Mouse (Mus musculus) cortical plate, adult 2 months (tissue): ENCODE measurements around the gene Klc3. TPM values are rescaled to one million over a fixed set of nuclear protein-coding genes. Genes with fewer than 3 reads are reported as not detected.

Experiments used
- H3K27ac ChIP-seq: fragments of 200-500 bp; 2 replicates; pipeline ENCODE4 v1.5.1; 2012; ENCODE audit warnings: low read length, control low read depth, inconsistent platforms; ENCODE audit not compliant: insufficient read depth
- H3K4me1 ChIP-seq: fragments of 200-500 bp; 2 replicates; pipeline ENCODE4 v1.6.1; 2011; ENCODE audit warnings: low read length; ENCODE audit not compliant: control insufficient read depth, insufficient read depth
- H3K4me3 ChIP-seq: fragments of 200-500 bp; 2 replicates; pipeline ENCODE4 v1.5.1; 2011; ENCODE audit warnings: mild to moderate bottlenecking, low read length, control low read depth; ENCODE audit not compliant: insufficient read depth
- CTCF ChIP-seq: fragments of 200-500 bp; IDR thresholded peaks from 2 replicates; pipeline ENCODE4 v1.5.1; 2011; ENCODE audit warnings: mild to moderate bottlenecking, control low read depth, low read length; ENCODE audit not compliant: insufficient read depth; ENCODE audit errors: extremely low read depth
- POLR2A ChIP-seq: fragments of 200-500 bp; IDR thresholded peaks from 2 replicates; pipeline ENCODE4 v1.6.1; 2011; ENCODE audit warnings: mild to moderate bottlenecking, low read length, control low read depth; ENCODE audit not compliant: insufficient read depth; ENCODE audit errors: extremely low read depth
- polyA plus RNA-seq: library from polyadenylated mRNA; depleted of rRNA; stranded (reverse); fragments of >200 nt; gene quantifications from 2 replicates; pipeline ENCODE4 v1.2.3, GENCODE M21; 2012

Klc3 gene
- polyA plus RNA-seq, 1 experiment = 3.0 TPM

DNA sequence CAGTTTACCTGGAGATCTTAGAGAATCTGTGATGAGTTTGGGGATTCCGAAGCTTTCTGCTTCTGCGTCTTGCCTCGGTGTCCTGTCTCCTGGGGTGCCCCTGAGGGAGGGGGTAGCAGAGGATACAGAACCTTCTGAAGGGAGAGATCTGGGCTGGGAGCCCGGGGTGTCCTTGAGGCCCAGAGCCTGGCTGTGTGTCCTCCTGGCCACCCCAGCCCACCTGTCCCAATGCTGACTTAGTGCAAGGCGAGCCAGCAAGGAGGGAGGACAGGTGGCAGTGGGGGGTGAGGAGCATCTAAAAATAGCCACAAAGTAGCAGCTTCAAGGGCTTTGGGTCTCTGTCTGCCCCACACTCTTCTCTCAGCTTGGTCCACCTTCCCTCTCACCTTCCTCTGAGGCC, 7.9 kb upstream of the Klc3 start:
- H3K27ac ChIP-seq = no peak overlapping the region
- H3K4me1 ChIP-seq = no peaks in the 10 kb centered on the region
- H3K4me3 ChIP-seq = no peak overlapping the region
- TF ChIP-seq POLR2A = no peak
- TF ChIP-seq CTCF = no peak

DNA sequence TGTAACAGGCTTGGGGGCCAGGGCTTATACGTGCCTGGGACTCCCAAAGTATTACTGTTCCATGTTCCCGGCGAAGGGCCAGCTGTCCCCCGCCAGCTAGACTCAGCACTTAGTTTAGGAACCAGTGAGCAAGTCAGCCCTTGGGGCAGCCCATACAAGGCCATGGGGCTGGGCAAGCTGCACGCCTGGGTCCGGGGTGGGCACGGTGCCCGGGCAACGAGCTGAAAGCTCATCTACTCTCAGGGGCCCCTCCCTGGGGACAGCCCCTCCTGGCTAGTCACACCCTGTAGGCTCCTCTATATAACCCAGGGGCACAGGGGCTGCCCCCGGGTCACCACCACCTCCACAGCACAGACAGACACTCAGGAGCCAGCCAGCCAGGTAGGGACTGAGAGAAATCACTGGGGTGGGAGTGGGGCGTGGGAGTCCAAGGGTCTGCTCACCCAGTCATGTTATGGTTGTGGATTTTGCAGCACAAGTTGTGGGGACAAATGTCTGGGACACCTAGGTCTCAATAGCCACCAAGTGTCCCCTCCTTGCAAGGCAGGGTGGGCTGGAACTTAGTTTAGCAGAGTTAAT, 7.0 kb upstream of the Klc3 start:
- no peak overlapping the region for H3K4me3 ChIP-seq
- H3K27ac ChIP-seq = no peak overlapping the region
- no peak for TF ChIP-seq CTCF
- no peak for TF ChIP-seq POLR2A
- no peaks in the 10 kb centered on the region for H3K4me1 ChIP-seq

DNA sequence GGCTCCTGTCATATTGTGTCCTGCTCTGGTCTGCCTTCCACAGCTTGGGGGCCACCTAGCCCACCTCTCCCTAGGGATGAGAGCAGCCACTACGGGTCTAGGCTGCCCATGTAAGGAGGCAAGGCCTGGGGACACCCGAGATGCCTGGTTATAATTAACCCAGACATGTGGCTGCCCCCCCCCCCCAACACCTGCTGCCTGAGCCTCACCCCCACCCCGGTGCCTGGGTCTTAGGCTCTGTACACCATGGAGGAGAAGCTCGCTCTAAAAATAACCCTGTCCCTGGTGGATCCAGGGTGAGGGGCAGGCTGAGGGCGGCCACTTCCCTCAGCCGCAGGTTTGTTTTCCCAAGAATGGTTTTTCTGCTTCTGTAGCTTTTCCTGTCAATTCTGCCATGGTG, 5.8 kb upstream of the Klc3 start:
- TF ChIP-seq CTCF = no peak
- TF ChIP-seq POLR2A = no peak
- Histone ChIP-seq H3K4me3 (no peak overlapping the region), H3K4me1 (no peaks in the 10 kb centered on the region), H3K27ac (no peak overlapping the region)

DNA sequence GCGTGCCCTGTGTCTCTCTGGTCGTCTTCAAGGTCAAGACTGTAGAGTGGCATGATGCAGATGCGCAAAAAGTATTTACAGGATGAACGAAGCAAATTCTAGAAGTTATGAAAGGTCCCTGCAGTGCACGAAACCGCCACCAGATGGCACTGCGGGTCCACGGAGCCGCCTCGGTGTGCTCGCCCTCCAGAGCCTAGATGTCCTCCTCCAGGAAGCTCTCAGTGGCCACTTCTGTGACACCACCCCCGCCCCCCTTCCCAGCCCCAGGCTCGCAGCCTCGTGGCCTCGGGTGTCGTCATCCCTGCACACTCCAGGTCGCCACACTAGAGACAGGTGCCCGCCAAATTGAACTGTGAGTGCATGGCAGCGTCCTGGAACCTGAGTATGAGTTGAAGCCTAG, 1.5 kb upstream of the Klc3 start:
- TF ChIP-seq POLR2A (no peak), CTCF (peak; percentile 94)
- Histone ChIP-seq H3K27ac (no peak overlapping the region), H3K4me1 (no peaks in the 10 kb centered on the region), H3K4me3 (no peak overlapping the region)

DNA sequence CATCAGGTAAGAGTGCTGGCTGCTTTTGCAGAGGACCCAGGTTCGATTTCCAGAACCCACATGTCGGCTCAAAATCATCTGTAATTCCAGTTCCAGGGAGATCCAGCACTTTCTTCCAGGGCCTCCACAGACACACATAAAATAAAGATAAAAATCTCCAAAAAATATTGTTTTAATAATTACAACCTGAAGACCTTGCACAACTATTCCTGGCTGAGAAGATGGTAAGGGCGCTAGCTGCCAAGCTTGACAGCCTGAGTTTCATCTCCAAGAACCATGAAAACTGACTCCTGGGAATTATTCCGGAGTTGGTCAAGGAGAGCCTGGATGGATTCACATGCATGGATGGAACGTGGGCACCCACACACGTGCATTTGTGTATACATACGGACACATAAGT, 572 bp upstream of the Klc3 start, which contains the start of gene Ckm:
Gene Ckm, plus strand, starts transcription at position 301 of the 400 bp plus-strand sequence.
- no peaks in the 10 kb centered on the region for H3K4me1 ChIP-seq
- H3K27ac ChIP-seq = no peak within 1 kb of the TSS
- H3K4me3 ChIP-seq = peak within 1 kb of the TSS; percentile 15; the same call in 1 of the 2 replicates

DNA sequence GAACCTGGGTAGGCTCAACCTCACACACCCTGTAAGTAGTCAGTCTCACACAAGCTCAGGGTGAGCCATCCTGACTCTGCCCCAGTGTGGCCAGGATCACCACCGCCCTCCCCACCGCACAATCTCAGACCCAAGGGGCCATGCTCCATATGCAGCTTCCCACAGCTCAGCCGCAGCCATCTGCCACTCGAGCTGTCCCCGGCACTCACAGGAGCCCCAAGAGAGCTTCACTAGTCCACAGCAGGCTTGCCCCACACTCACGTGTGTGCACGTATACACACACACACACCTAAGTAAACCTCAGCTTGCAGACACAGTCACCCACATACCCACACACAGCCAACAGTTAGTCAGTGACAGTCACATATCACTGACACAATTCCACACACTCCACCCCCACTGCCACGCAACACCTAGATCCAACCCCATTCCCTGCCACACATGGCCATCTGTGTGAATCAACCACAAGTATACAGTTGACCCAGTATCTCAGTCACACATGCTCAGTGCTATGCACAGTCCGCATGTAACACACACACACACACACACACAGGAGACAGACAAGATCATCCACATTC, 1.3 kb downstream of the Klc3 start:
- Histone ChIP-seq H3K4me3 (no peak overlapping the region), H3K27ac (no peak overlapping the region), H3K4me1 (no peaks in the 10 kb centered on the region)
- no peak for TF ChIP-seq POLR2A
- TF ChIP-seq CTCF = no peak

More for the DNA sequence above, 572 bp upstream of the Klc3 start, which contains the start of gene Ckm:
- TF ChIP-seq CTCF = no peak
- TF ChIP-seq POLR2A = no peak

DNA sequence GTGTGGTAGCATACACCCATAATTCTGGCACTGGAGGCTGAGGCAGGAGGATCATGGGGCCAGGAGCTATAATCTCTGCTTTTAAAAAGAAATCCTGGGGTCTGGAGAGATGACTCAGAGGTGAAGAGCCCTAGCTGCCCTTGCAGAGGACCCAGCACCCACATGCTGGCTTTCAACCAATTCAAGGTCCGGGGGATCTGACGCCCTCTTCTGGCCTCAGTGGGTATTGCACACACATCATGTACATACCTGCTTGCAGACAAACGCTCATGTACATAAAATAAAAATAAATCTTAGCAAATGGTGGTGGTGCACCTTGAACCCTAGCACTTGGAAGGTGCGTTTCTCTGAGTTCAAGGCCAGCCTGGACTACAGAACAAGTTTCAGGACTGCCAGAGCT, 3.0 kb downstream of the Klc3 start:
- no peak overlapping the region for H3K4me3 ChIP-seq
- no peaks in the 10 kb centered on the region for H3K4me1 ChIP-seq
- H3K27ac ChIP-seq = no peak overlapping the region
- no peak for TF ChIP-seq CTCF
- TF ChIP-seq POLR2A = no peak

DNA sequence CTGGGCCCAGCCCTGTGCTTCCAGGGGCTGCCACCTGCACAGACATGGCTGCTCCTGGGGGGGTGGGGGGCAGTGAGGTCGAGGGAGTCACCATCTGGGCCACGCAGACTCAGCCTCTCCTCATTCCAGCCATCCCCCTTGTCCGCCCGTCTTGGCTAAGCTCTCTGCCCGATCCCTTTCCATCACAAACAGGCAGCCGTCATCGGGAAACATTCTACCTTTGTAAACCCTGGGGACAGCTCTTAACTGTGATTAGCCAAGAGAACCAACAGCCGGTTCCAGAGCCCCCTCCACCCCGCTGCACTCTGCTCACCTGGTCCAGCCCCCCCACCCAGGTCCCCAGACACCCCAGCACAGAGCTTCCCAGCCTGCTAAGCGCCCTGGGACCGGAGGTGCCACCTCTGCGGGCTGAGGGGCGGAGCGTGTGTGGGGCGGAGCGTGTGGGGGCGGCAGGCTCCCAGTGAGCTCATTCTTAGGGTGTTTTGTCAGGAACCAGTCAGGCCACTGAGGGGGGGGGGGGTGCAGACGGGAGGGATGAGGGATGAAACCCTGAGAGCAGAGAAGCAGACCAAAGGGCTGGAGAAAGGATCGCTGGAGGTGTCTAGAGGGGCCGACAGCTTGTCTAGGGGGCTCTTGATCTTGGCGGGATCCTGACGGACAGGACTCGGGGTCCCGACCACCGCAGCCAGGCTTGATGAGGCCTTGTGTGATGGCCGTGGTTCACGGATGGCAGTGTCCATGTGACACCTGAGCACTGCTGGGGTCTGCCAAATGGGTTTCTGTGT, 4.2 kb downstream of the Klc3 start:
- H3K4me3 ChIP-seq = no peak overlapping the region
- no peak overlapping the region for H3K27ac ChIP-seq
- H3K4me1 ChIP-seq = no peaks in the 10 kb centered on the region
- TF ChIP-seq POLR2A = no peak
- TF ChIP-seq CTCF = no peak

DNA sequence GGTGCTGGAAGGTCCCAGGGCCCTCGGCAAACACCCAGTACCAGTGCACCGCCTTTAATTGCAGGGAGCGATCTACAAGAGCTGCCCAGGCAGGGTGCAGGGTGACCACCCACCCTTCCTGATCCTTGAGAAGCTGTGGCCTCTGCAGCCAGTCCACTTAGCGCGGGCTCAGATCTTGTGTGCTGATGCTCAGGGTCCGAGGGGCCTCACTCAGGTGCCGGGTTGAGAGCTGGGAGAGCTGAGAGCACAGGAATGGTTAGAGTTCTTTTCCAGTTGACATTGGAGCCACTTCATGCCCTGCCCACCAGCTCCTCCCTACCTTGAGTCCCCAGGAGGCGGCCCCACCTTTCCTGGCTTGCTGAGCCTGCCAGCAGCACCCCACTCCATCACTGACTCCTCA, 9.4 kb downstream of the Klc3 start:
- H3K4me1 ChIP-seq = no peaks in the 10 kb centered on the region
- no peak overlapping the region for H3K27ac ChIP-seq
- no peak overlapping the region for H3K4me3 ChIP-seq
- TF ChIP-seq POLR2A (no peak), CTCF (no peak)
